Mouse (Mus musculus): ENCODE data around the gene Rnft2. TPM values are rescaled to one million over a fixed set of nuclear protein-coding genes. Genes with fewer than 3 reads are reported as not detected.

Gene Rnft2
- polyA plus RNA-seq, 1 experiment: 2.1 TPM

DNA sequence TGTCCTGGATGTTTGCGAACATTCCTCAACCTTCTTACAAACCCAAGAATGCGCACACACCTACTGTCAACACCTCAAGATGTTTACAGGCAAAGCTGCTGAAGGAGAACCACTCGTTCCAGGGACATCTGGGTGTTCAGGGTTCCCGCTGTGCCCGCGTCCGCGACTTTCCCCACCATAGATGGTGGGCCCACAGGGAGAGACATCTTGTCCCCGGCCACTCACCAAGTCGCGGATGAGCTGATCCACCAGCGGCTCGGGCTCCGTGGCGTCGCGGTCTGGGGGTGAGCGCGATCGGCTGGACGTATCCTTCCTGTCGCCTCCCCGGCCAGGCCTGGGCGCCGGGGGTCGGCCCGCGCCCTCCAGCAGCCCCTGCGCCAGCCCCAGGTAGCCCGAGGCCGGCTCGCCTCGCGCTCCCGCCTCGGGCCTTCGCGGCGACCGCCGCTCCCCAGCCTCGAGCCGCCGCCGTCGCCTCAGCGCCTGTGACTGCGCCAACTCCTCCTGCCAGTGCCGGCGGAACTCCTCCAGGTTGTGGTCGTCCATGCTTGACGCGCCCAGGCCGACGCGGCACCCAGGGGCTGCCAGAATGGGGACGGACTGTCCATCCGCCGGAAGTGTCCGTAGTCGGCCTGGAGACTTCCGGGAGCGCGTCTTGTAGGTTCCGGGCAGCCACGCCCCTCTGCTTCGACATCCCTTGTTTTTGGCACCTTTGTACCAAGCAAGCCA lies 89.9 kb downstream of the Rnft2 start, which contains the start of gene Fbxw8:
TSS of gene Fbxw8 (minus strand) at position 626 of the 726 bp plus-strand sequence.
- H3K36me3 ChIP-seq (ENCODE audit: control insufficient read depth, insufficient read depth): no peaks in the 10 kb centered on the region
- peak within 1 kb of the TSS; percentile 86 for H3K4me2 ChIP-seq (ENCODE audit: low read depth)
- H3K79me2 ChIP-seq (ENCODE audit: control insufficient read depth, insufficient read depth): peaks cover 43% of the 10 kb centered on the region
- TF ChIP-seq REST (IDR thresholded peaks at IDR 0.05; ENCODE audit: insufficient read depth, insufficient read length) (no peak), E2F4 (IDR thresholded peaks at IDR 0.05; ENCODE audit: insufficient read depth) (no peak), TCF3 (IDR thresholded peaks at IDR 0.05; ENCODE audit: insufficient read length, low read depth) (no peak), MYOD1 (IDR thresholded peaks at IDR 0.05; ENCODE audit: control insufficient read depth in 1 of 3, insufficient read length in 2 of 3, low read depth in 2 of 3) (peak in 1 of 3 experiments; percentile 51), MAX (IDR thresholded peaks at IDR 0.05; ENCODE audit: low read depth) (no peak), MYOG (IDR thresholded peaks at IDR 0.05; ENCODE audit: control insufficient read depth in 1 of 3, insufficient read depth in 1 of 3, insufficient read length in 2 of 3, low read depth in 2 of 3) (peak in 1 of 3 experiments; percentile 31), SRF (IDR thresholded peaks at IDR 0.05; ENCODE audit: control insufficient read depth, insufficient read length, low read depth) (peak; percentile 10), TCF12 (IDR thresholded peaks at IDR 0.05; ENCODE audit: insufficient read depth, poor library complexity, severe bottlenecking) (no peak), POLR2AphosphoS2 (IDR thresholded peaks at IDR 0.05; ENCODE audit: insufficient read length, low read depth) (peak; percentile 94), POLR2A (IDR thresholded peaks at IDR 0.05; ENCODE audit: insufficient read length, low read depth) (peak; percentile 95), USF1 (IDR thresholded peaks at IDR 0.05; ENCODE audit: low read depth) (no peak), CEBPB (IDR thresholded peaks at IDR 0.05; ENCODE audit: insufficient read depth, poor library complexity, severe bottlenecking) (no peak)
- peak within 1 kb of the TSS; percentile 38 for H3ac ChIP-seq (ENCODE audit: control insufficient read depth, insufficient read length)
- H3K4me3 ChIP-seq: peak within 1 kb of the TSS; percentile 54
- no peaks in the 10 kb centered on the region for H3K27me3 ChIP-seq (ENCODE audit: control insufficient read depth, insufficient read depth, insufficient read length)

DNA sequence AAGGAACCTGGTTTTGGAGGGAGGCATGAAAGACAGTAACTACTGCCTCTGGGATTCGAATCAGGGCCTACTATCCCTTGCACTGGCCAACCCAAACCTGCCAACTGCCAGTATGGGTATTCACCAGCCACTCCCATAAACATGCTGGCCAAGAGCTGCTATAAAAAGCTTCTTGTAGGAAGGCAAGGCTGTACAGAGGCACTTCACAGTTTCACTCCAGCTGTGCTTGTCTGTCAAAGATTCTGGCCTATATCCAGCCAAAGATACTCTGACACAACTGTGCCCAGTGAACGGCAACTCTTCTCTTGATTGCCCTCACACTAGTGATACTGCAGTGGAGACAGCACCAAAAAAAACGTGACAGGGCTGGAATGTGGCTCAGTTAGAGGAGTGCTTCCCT lies 95.2 kb downstream of the Rnft2 start:
- no peak overlapping the region for H3ac ChIP-seq (ENCODE audit: control insufficient read depth, insufficient read length)
- H3K27me3 ChIP-seq (ENCODE audit: control insufficient read depth, insufficient read depth, insufficient read length): no peaks in the 10 kb centered on the region
- peak overlapping the region; percentile 68 for H3K4me2 ChIP-seq (ENCODE audit: low read depth)
- H3K79me2 ChIP-seq (ENCODE audit: control insufficient read depth, insufficient read depth): peaks cover 88% of the 10 kb centered on the region
- no peak overlapping the region for H3K4me3 ChIP-seq
- H3K36me3 ChIP-seq (ENCODE audit: control insufficient read depth, insufficient read depth): no peaks in the 10 kb centered on the region
- TF ChIP-seq CEBPB (IDR thresholded peaks at IDR 0.05; ENCODE audit: insufficient read depth, poor library complexity, severe bottlenecking): 0 out of 2 replicates have a peak, but pooled peaks have one; percentile 42
- TF ChIP-seq MYOD1 (IDR thresholded peaks at IDR 0.05; ENCODE audit: control insufficient read depth in 1 of 3, insufficient read length in 2 of 3, low read depth in 2 of 3): peak; percentile 99 to 100 (median 100)
- TF ChIP-seq TCF12 (IDR thresholded peaks at IDR 0.05; ENCODE audit: insufficient read depth, poor library complexity, severe bottlenecking): peak; percentile 91
- TF ChIP-seq SRF (IDR thresholded peaks at IDR 0.05; ENCODE audit: control insufficient read depth, insufficient read length, low read depth): no peak
- peak; percentile 83 for TF ChIP-seq TCF3 (IDR thresholded peaks at IDR 0.05; ENCODE audit: insufficient read length, low read depth)
- TF ChIP-seq MYOG (IDR thresholded peaks at IDR 0.05; ENCODE audit: control insufficient read depth in 1 of 3, insufficient read depth in 1 of 3, insufficient read length in 2 of 3, low read depth in 2 of 3): peak in 2 of 3 experiments; percentile 56 to 79
- TF ChIP-seq POLR2AphosphoS2 (IDR thresholded peaks at IDR 0.05; ENCODE audit: insufficient read length, low read depth): no peak
- TF ChIP-seq MAX (IDR thresholded peaks at IDR 0.05; ENCODE audit: low read depth): no peak
- no peak for TF ChIP-seq USF1 (IDR thresholded peaks at IDR 0.05; ENCODE audit: low read depth)
- no peak for TF ChIP-seq POLR2A (IDR thresholded peaks at IDR 0.05; ENCODE audit: insufficient read length, low read depth)

- Histone ChIP-seq H3K36me3 (ENCODE audit: control insufficient read depth, insufficient read depth) (peaks cover 3% of the 10 kb centered on the region), H3K4me2 (ENCODE audit: low read depth) (peak overlapping the region; percentile 50), H3K79me2 (ENCODE audit: control insufficient read depth, insufficient read depth) (peaks cover 83% of the 10 kb centered on the region), H3ac (ENCODE audit: control insufficient read depth, insufficient read length) (no peak overlapping the region), H3K4me3 (no peak overlapping the region), H3K27me3 (ENCODE audit: control insufficient read depth, insufficient read depth, insufficient read length) (no peaks in the 10 kb centered on the region)
- TF ChIP-seq SRF (IDR thresholded peaks at IDR 0.05; ENCODE audit: control insufficient read depth, insufficient read length, low read depth) (no peak), TCF3 (IDR thresholded peaks at IDR 0.05; ENCODE audit: insufficient read length, low read depth) (no peak), POLR2AphosphoS2 (IDR thresholded peaks at IDR 0.05; ENCODE audit: insufficient read length, low read depth) (no peak), USF1 (IDR thresholded peaks at IDR 0.05; ENCODE audit: low read depth) (no peak), MYOG (IDR thresholded peaks at IDR 0.05; ENCODE audit: control insufficient read depth in 1 of 3, insufficient read depth in 1 of 3, insufficient read length in 2 of 3, low read depth in 2 of 3) (no peak), E2F4 (IDR thresholded peaks at IDR 0.05; ENCODE audit: insufficient read depth) (no peak), TCF12 (IDR thresholded peaks at IDR 0.05; ENCODE audit: insufficient read depth, poor library complexity, severe bottlenecking) (no peak), REST (IDR thresholded peaks at IDR 0.05; ENCODE audit: insufficient read depth, insufficient read length) (no peak), MAX (IDR thresholded peaks at IDR 0.05; ENCODE audit: low read depth) (no peak), POLR2A (IDR thresholded peaks at IDR 0.05; ENCODE audit: insufficient read length, low read depth) (no peak), CEBPB (IDR thresholded peaks at IDR 0.05; ENCODE audit: insufficient read depth, poor library complexity, severe bottlenecking) (no peak), MYOD1 (IDR thresholded peaks at IDR 0.05; ENCODE audit: control insufficient read depth in 1 of 3, insufficient read length in 2 of 3, low read depth in 2 of 3) (no peak)
Measured at GRCm38 (mm10) chr5:118147264-118147663, 97.7 kb downstream of the Rnft2 start.

- Histone ChIP-seq H3K4me2 (ENCODE audit: low read depth) (no peak overlapping the region), H3ac (ENCODE audit: control insufficient read depth, insufficient read length) (no peak overlapping the region), H3K79me2 (ENCODE audit: control insufficient read depth, insufficient read depth) (peaks cover 73% of the 10 kb centered on the region), H3K27me3 (ENCODE audit: control insufficient read depth, insufficient read depth, insufficient read length) (no peaks in the 10 kb centered on the region), H3K4me3 (no peak overlapping the region), H3K36me3 (ENCODE audit: control insufficient read depth, insufficient read depth) (peaks cover 7% of the 10 kb centered on the region)
- no peak for TF ChIP-seq REST (IDR thresholded peaks at IDR 0.05; ENCODE audit: insufficient read depth, insufficient read length)
- no peak for TF ChIP-seq SRF (IDR thresholded peaks at IDR 0.05; ENCODE audit: control insufficient read depth, insufficient read length, low read depth)
- no peak for TF ChIP-seq MYOG (IDR thresholded peaks at IDR 0.05; ENCODE audit: control insufficient read depth in 1 of 3, insufficient read depth in 1 of 3, insufficient read length in 2 of 3, low read depth in 2 of 3)
- no peak for TF ChIP-seq POLR2A (IDR thresholded peaks at IDR 0.05; ENCODE audit: insufficient read length, low read depth)
- no peak for TF ChIP-seq USF1 (IDR thresholded peaks at IDR 0.05; ENCODE audit: low read depth)
- TF ChIP-seq CEBPB (IDR thresholded peaks at IDR 0.05; ENCODE audit: insufficient read depth, poor library complexity, severe bottlenecking): no peak
- no peak for TF ChIP-seq POLR2AphosphoS2 (IDR thresholded peaks at IDR 0.05; ENCODE audit: insufficient read length, low read depth)
- no peak for TF ChIP-seq TCF12 (IDR thresholded peaks at IDR 0.05; ENCODE audit: insufficient read depth, poor library complexity, severe bottlenecking)
Measured at GRCm38 (mm10) chr5:118145999-118146679, 98.8 kb downstream of the Rnft2 start.
